Mouse (Mus musculus): ENCODE measurements around the gene Fat1. TPM values are rescaled to one million over a fixed set of nuclear protein-coding genes. Genes with fewer than 3 reads are reported as not detected.

Gene Fat1
- total and polyA plus RNA-seq, 2 experiments from 2014 or later: 10.5 to 89.5 TPM

DNA sequence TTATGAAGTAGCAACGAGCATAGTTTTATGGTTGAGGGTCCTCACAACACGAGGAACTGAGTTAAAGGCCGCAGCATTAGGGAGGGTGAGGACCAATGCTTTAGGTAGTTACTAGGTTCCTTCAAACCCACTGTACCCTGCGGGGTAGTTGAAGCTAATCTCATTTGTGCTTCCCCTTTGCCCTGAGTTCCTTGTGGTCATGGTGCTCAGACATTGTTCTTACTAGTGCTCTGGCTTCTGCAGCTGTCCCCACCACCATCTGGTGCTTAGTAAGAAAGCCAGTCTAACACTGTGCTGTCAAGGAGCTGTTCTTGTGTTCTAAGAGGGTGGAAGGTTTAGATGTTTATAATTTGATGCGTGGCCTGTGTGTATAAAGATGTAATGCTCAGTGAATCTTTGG is 25.7 kb downstream of the Fat1 start:
- Histone ChIP-seq H3K4me1 (ENCODE audit: insufficient read depth, low read length) (0 out of 2 replicates have a peak, but pooled peaks cover 5% of the 10 kb centered on the region), H3K27ac (no peak overlapping the region), H3K4me3 (ENCODE audit: low read length) (no peak overlapping the region), H3K27me3 (ENCODE audit: insufficient read depth, low read length) (no peaks in the 10 kb centered on the region), H3K36me3 (ENCODE audit: insufficient read depth, low read length) (no peaks in the 10 kb centered on the region), H3K4me2 (ENCODE audit: low read depth, low read length) (no peak overlapping the region), H3K9ac (replicated peaks; ENCODE audit: low read length) (no peak overlapping the region), H3K9me3 (ENCODE audit: low read length) (no peaks in the 10 kb centered on the region)
- TF ChIP-seq CTCF (IDR thresholded peaks at IDR 0.05; ENCODE audit: low read depth): no peak
- ATAC-seq (0 out of 2 replicates have a peak, but pooled peaks have one; percentile 33), DNase-seq (ENCODE audit: low spot score) (no peak)
- WGBS: 50% methylated on average over 5 of the region's 5 CpGs

DNA sequence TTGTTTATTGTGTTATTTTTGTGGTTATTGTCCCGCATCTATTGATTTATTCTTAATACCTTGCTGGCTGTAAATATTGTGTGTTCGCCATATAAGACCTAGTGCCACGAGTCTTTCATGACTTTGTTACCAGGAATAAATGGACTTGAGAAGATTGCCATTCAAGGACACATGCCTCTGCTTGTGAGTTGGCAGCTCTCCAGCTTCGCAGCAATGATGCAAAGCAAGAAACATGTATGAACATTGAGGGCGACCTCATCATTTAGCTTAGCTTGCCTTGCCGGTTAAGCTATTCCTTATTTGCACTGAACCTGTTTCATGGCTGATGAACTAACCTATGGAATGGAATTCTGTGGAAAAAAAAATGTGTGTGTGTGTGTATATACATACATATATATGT is 26.2 kb downstream of the Fat1 start:
- DNase-seq (ENCODE audit: low spot score) (peak; percentile 39), ATAC-seq (no peak)
- H3K4me2 ChIP-seq (ENCODE audit: low read depth, low read length): no peak overlapping the region
- H3K27ac ChIP-seq: no peak overlapping the region
- no peaks in the 10 kb centered on the region for H3K36me3 ChIP-seq (ENCODE audit: insufficient read depth, low read length)
- H3K27me3 ChIP-seq (ENCODE audit: insufficient read depth, low read length): no peaks in the 10 kb centered on the region
- no peak overlapping the region for H3K9ac ChIP-seq (replicated peaks; ENCODE audit: low read length)
- H3K4me1 ChIP-seq (ENCODE audit: insufficient read depth, low read length): 0 out of 2 replicates have a peak, but pooled peaks cover 9% of the 10 kb centered on the region
- H3K9me3 ChIP-seq (ENCODE audit: low read length): no peaks in the 10 kb centered on the region
- WGBS: 58% methylated on average over 6 of the region's 6 CpGs
- no peak for TF ChIP-seq CTCF (IDR thresholded peaks at IDR 0.05; ENCODE audit: low read depth)
- H3K4me3 ChIP-seq (ENCODE audit: low read length): no peak overlapping the region

DNA sequence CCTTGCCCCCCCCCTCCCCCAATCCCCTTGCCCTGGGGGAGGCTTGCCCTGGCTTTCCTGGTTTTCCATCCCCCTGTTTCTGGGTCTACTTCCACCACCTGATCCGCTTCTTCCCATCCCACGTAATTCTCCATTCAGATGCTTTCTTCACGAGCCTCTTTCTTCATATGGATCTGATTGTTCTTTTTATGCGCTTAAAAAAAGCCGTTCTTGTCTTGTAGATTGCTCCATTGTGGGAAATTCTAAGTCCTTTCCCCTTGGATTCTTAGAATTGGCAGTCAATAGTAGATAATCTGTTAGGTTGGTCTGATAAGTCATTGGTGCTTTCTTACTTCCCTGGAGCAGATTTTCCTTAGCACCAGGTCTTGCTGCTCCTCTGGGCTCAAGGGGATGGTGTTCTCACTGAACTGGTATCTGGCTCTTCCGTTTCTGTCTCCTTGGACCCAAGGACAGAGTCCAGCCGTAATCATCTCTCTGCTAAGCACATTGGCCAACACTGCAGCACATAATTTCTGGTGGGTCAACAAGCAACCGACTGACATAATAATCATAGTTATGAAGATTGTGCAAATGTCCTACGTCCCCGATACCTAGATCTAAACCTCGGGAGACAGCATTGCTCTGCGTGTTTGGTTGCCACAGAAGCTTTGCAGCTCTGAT is 27.5 kb downstream of the Fat1 start:
- H3K9ac ChIP-seq (replicated peaks; ENCODE audit: low read length): no peak overlapping the region
- TF ChIP-seq CTCF (IDR thresholded peaks at IDR 0.05; ENCODE audit: low read depth): no peak

DNA sequence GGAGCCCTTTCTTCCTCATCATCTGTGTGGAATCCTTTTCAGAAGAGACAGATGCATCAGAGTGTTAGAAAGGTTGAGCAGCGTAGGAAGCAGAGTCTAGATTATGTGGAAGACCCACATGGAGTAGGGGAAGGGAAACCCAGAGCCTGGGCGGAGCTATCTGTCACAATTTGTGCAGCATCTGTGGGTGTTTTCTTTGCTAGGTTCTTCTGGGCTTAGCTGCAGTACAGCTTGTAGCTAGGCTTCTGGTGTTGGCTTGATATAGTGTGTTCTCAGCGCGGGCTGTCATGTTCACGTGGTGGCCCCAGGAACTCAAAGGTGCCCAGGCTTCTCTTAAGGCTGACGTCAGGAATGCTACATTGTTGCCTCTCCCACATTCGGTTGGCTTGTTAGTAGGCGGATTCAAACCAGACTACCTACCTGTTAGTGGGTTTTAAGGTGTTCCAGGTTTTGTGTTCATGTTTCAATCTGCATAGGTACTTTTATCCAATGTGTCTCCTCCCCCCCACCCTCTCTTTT is 32.3 kb downstream of the Fat1 start:
- ATAC-seq (no peak), DNase-seq (ENCODE audit: low spot score) (no peak)
- no peak overlapping the region for H3K27ac ChIP-seq
- H3K9me3 ChIP-seq (ENCODE audit: low read length): no peaks in the 10 kb centered on the region
- no peak overlapping the region for H3K4me3 ChIP-seq (ENCODE audit: low read length)
- no peak overlapping the region for H3K9ac ChIP-seq (replicated peaks; ENCODE audit: low read length)
- 0 out of 2 replicates have a peak, but pooled peaks cover 8% of the 10 kb centered on the region for H3K4me1 ChIP-seq (ENCODE audit: insufficient read depth, low read length)
- 96% methylated on average over 8 of the region's 8 CpGs for WGBS
- TF ChIP-seq CTCF (IDR thresholded peaks at IDR 0.05; ENCODE audit: low read depth): no peak
- no peaks in the 10 kb centered on the region for H3K27me3 ChIP-seq (ENCODE audit: insufficient read depth, low read length)
- H3K36me3 ChIP-seq (ENCODE audit: insufficient read depth, low read length): no peaks in the 10 kb centered on the region
- H3K4me2 ChIP-seq (ENCODE audit: low read depth, low read length): no peak overlapping the region

More for the DNA sequence above, 27.5 kb downstream of the Fat1 start:
- Histone ChIP-seq H3K36me3 (ENCODE audit: insufficient read depth, low read length) (no peaks in the 10 kb centered on the region), H3K4me3 (ENCODE audit: low read length) (no peak overlapping the region), H3K27me3 (ENCODE audit: insufficient read depth, low read length) (no peaks in the 10 kb centered on the region), H3K9me3 (ENCODE audit: low read length) (no peaks in the 10 kb centered on the region), H3K4me1 (ENCODE audit: insufficient read depth, low read length) (0 out of 2 replicates have a peak, but pooled peaks cover 9% of the 10 kb centered on the region), H3K4me2 (ENCODE audit: low read depth, low read length) (no peak overlapping the region), H3K27ac (no peak overlapping the region)
- WGBS: 75% methylated on average over 12 of the region's 12 CpGs
- DNase-seq (ENCODE audit: low spot score) (no peak), ATAC-seq (no peak)

DNA sequence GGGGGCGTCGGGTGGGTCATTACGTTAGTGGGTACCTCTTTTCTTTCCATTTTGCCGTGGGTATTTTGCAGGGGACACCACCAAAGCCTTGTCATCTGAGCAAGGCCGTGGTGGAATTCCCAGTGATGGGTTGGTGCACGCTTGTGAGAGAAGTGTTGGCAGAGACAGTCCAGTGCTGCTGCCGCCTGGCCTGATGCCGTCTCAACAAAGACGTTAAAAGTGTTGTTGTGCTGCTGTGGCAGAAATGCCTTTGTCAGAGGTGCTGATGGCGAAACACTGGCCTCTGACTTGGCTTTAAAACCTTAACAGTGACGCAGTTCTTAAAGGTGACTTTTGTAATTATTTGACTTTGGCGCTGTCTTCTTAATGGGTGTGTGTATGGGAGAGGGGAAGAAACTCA is 34.8 kb downstream of the Fat1 start:
- WGBS: 24% methylated on average over 12 of the region's 12 CpGs
- H3K36me3 ChIP-seq (ENCODE audit: insufficient read depth, low read length): no peaks in the 10 kb centered on the region
- H3K9me3 ChIP-seq (ENCODE audit: low read length): no peaks in the 10 kb centered on the region
- H3K4me1 ChIP-seq (ENCODE audit: insufficient read depth, low read length): 0 out of 2 replicates have a peak, but pooled peaks cover 8% of the 10 kb centered on the region
- no peak overlapping the region for H3K9ac ChIP-seq (replicated peaks; ENCODE audit: low read length)
- H3K4me2 ChIP-seq (ENCODE audit: low read depth, low read length): no peak overlapping the region
- ATAC-seq (no peak), DNase-seq (ENCODE audit: low spot score) (no peak)
- no peak overlapping the region for H3K4me3 ChIP-seq (ENCODE audit: low read length)
- no peak for TF ChIP-seq CTCF (IDR thresholded peaks at IDR 0.05; ENCODE audit: low read depth)
- no peak overlapping the region for H3K27ac ChIP-seq
- H3K27me3 ChIP-seq (ENCODE audit: insufficient read depth, low read length): no peaks in the 10 kb centered on the region

DNA sequence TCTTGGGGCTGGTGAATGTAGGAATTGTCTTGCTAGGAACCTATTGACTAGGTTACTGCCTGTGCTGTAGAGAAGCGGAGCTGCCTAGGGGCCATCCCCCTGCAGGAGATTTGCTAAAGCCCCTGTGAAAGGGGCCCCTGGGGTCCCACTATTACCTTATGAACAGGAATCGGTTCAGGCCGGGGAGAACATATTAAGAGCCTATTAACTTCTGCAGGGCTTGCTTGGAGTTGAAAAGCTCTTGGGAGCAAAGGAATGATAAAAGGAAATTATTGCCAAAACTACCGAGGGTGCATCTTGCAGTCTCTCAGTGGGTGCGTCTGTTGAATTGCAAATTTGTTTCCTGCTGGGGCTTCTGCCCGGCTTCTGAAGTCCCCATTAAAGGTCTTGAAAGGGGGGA is 36.1 kb downstream of the Fat1 start:
- Histone ChIP-seq H3K36me3 (ENCODE audit: insufficient read depth, low read length) (no peaks in the 10 kb centered on the region), H3K27ac (no peak overlapping the region), H3K4me1 (ENCODE audit: insufficient read depth, low read length) (0 out of 2 replicates have a peak, but pooled peaks cover 4% of the 10 kb centered on the region), H3K9me3 (ENCODE audit: low read length) (no peaks in the 10 kb centered on the region), H3K4me3 (ENCODE audit: low read length) (no peak overlapping the region), H3K9ac (replicated peaks; ENCODE audit: low read length) (no peak overlapping the region), H3K4me2 (ENCODE audit: low read depth, low read length) (no peak overlapping the region), H3K27me3 (ENCODE audit: insufficient read depth, low read length) (no peaks in the 10 kb centered on the region)
- ATAC-seq: no peak
- TF ChIP-seq CTCF (IDR thresholded peaks at IDR 0.05; ENCODE audit: low read depth): no peak
- 19% methylated on average over 6 of the region's 6 CpGs for WGBS
- DNase-seq (ENCODE audit: low spot score): no peak

DNA sequence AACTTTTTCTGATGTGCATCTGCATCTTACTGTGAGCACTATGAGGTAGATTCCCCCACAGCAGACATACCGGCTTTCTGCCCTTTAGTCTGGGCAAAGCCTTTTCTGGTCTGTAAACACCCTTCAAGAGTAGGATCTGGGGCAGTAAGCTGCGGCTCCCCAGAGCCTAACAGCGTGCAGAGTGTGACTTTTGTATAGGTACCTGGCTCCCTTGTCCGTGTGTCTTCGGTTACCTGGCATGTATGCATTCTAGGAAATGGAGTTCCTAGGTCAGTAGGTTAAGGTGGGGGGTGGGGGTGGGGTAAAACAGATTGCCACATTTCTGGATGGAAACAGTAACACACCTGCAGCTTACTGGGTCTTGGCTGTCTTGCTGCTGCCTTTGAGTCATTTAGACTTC is 36.7 kb downstream of the Fat1 start:
- WGBS: 45% methylated on average over 5 of the region's 5 CpGs
- Histone ChIP-seq H3K9ac (replicated peaks; ENCODE audit: low read length) (no peak overlapping the region), H3K27ac (no peak overlapping the region), H3K27me3 (ENCODE audit: insufficient read depth, low read length) (no peaks in the 10 kb centered on the region), H3K36me3 (ENCODE audit: insufficient read depth, low read length) (no peaks in the 10 kb centered on the region), H3K4me1 (ENCODE audit: insufficient read depth, low read length) (0 out of 2 replicates have a peak, but pooled peaks cover 4% of the 10 kb centered on the region), H3K9me3 (ENCODE audit: low read length) (no peaks in the 10 kb centered on the region), H3K4me2 (ENCODE audit: low read depth, low read length) (no peak overlapping the region), H3K4me3 (ENCODE audit: low read length) (no peak overlapping the region)
- DNase-seq (ENCODE audit: low spot score) (no peak), ATAC-seq (no peak)
- TF ChIP-seq CTCF (IDR thresholded peaks at IDR 0.05; ENCODE audit: low read depth): no peak
